Mouse (Mus musculus): Measurements from ENCODE around the gene Alkbh1.

Gene Alkbh1

DNA sequence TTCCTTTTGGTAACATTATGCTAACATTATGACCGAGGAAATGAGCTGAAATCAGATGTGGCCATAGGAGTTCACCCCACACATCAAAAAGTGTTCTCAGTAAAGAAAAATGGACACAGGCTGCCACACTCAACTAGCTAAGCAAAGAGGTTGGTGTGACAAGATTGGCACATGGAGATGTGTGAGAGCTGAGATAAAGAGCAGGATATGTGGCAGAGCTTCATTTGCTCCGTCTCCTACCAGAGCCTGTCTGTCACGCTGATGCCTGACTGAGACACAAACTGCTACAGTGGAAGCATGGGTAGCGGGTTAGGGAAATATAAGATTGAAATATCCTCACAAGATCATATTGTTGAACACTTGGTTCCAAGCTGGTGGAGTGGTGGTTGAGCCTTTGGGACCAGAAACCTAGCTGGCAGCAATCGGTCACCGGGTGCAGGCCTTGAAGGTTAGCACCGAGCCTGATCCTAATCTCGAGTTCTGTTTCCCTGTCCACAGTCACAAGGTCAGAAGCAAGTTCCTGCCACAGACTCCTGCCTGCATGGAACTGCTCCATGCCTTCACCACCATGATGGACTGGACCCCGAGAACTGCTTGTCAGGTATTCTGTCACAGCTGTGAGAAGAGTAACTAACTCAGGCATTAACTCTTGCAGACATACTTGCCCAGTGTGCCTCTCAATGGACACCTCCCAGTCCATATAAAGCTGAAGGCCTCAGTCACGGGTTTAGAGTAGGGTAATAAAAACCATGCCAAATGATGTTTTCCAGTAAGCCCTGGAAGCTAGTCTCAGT lies 63.0 kb downstream of the Alkbh1 start:
- no peak for DNase-seq (ENCODE audit: low spot score)

DNA sequence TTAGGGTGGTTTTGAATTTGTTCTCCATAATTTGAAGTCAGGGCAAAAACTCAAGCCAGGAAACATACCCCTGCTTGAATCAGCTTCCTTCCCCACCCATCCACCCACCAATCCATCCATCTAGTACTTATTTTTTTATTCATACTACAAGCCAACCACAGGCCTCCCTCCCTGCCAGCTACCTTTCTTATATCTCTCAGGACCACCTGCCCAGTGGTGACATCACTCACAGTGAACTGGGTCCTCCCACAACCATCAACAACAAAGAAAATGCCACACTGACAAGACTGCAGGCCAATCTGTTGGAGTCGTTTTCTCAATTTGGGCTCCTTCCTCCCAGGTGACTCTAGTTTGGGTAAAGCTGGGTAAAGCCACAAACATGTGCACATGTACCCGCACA lies 64.3 kb downstream of the Alkbh1 start:
- DNase-seq (ENCODE audit: low spot score): no peak

Measured in c-Kit-positive CD71-positive TER-119-positive erythroid progenitor cells, embryonic 14.5 days (primary cell).